Mouse (Mus musculus) left cerebral cortex, postnatal 25 days (tissue): ENCODE measurements around the gene Defb25. TPM values are rescaled to one million over a fixed set of nuclear protein-coding genes. Genes with fewer than 3 reads are reported as not detected.
"Not testable (repeated sequence)": the region's sequence is repeated elsewhere in the genome, so short reads cannot be mapped to it uniquely, and the experiment has no call there.

Source experiments
- DNase-seq, 2 experiments: peaks; one replicate each; pipeline ENCODE4 v3.0.0; 2022; ENCODE audit warnings: low spot score in 2 of 2, mixed read lengths in 1 of 2
- intact Hi-C: fragments of 180-260 bp; cut with DNase I; formaldehyde crosslinking; loops from one replicate; pipeline ENCODE4 v1.15.1; 2025
- total RNA-seq, 2 experiments: library from RNA; stranded (reverse); gene quantifications; 2 replicates each; pipeline ENCODE4 v1.2.3; 2021

Gene Defb25
- not detected for total RNA-seq

DNA sequence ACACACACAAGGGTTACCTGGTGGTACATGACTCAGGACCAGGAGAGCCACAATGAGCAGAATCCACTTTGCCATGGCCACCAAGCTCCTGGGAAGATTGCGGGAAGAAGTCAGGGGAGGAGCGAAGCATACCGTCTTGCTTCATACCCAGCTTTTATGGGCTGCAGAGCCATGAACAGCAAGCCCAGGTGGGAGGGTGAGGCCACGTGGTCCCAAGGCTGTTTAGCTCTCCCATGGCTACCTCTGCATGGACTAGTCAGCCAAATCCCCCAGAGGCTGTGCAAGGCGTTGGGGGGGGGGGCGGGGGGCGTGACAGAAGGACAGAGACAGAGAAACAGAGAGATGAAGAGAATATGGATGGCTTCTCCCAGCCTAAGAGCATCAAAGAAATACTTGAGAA is at the start of gene Defb25:
Gene Defb25 (minus strand): TSS at position 101 of the 400 bp plus-strand sequence.
- no peak for DNase-seq
- intact Hi-C loops: no loop called here

GRCm38 (mm10) chr2:152672166-152672565 is 49.3 kb upstream of the Defb25 start:
- intact Hi-C loops: loop anchor here (5.0 kb wide), 1 partner anchor 260 kb away; no protein-coding TSS in a partner anchor
- DNase-seq: no peak

DNA sequence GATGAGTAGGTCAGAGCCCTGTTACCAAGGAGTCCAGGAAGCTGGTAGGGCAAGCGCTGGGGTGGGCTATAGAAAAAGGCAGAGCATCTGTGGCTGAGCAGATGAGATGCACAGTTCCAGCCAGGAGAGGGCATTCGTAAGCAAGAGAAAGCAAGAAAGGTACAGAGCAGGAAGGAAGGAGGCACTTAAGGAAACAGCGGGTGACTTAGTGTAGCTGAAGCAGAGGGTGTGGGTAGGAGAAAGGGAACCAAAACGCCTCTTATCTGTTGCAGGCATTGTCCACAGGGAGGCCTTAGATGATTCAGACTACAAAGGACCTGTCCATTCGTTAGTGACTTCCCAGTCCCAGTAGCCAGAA is 48.8 kb upstream of the Defb25 start:
- peak; percentile 58 to 77 for DNase-seq
- intact Hi-C loops: loop anchor here (5.0 kb wide), 1 partner anchor 259 kb away; no protein-coding TSS in a partner anchor

DNA sequence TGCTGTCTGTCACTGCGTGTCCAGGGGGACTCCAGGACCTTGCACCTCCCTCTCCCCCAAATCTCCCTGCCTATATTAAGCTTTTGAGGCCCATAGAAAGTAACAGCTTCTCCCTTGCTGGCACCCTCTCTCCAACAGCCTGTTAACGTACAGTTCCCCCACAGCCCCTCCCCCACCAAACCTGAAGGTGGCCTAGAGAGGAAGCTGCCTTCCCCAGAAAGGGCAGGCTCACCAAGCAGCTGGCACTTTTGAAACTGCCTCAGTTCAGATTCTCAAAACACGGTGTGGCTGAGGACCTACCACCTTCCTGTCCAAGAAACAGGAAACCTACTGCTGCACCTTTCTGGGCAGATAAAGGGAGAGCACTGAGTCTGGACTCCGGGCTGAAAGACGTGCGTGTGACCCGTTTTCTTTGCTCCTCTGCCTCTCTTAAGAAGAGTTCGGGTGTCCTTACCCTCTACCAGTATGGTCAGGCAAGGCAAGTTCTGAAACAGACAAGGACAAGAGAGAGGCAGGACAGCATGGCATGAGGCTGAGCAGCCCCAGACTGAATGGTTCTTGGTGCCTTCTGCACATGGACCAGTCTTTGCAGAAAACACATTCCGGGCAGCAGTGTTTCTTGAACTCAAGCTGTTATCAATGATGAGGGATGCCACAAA is 48.3 kb upstream of the Defb25 start:
- no peak for DNase-seq
- intact Hi-C loops: loop anchor here (5.0 kb wide), 1 partner anchor 259 kb away; no protein-coding TSS in a partner anchor

DNA sequence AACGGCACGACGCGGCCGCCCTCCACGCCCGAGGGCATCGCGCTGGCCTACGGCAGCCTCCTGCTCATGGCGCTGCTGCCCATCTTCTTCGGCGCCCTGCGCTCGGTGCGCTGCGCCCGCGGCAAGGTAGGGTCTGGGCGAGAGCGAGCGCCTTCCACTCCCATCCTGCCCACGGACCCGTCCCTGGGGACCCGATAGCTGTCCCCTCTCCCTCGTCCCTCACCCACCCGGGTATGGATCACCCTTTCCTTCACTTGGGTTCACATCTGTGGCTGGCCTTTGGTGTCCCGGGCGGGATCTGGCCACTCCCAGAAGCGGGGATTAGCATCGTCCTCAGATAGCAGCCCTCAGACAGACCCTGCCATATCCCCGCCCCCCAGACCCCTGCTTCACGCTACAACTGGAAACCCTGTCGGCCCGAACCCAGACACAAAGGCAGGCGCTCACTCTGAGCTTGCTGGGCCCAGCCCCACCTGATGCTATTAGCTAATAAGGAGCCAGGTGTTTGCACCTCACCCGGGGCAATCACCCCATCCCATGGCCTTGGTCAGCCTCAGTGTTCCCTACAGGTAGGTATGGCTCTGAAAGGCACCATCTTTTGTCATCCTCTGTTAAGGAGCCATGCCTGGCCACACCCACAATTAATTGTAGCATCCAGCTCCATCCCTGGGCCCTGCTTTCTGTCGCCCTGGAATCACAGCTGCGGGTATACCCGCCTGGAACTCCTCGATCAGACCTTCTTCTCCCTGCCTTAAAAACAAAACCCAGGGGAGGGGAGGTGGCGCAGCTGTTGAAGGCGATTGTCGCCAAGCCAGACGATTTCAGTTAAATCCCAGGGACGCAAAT is 47.0 kb upstream of the Defb25 start:
- intact Hi-C loops: loop anchor here (5.0 kb wide), 1 partner anchor 258 kb away; no protein-coding TSS in a partner anchor
- peak in 1 of 2 experiments; percentile 39 for DNase-seq

GRCm38 (mm10) chr2:152669256-152669638 is 46.4 kb upstream of the Defb25 start, which contains the start of gene H13:
TSS of gene H13 (plus strand) at chr2:152669461.
- intact Hi-C loops: no loop called here

GRCm38 (mm10) chr2:152666191-152666590 is 43.3 kb upstream of the Defb25 start:
- DNase-seq, intact Hi-C loops: not testable (repeated sequence)

More at GRCm38 (mm10) chr2:152669256-152669638, 46.4 kb upstream of the Defb25 start, which contains the start of gene H13:
- DNase-seq: peak; percentile 94 to 95

GRCm38 (mm10) chr2:152661163-152661562 is 38.3 kb upstream of the Defb25 start:
- intact Hi-C loops: no loop called here

GRCm38 (mm10) chr2:152657398-152657797 is 34.5 kb upstream of the Defb25 start:
- intact Hi-C loops: loop anchor here (1.0 kb wide), 1 partner anchor 42 kb away; no protein-coding TSS in a partner anchor

More at GRCm38 (mm10) chr2:152661163-152661562, 38.3 kb upstream of the Defb25 start:
- DNase-seq: no peak

GRCm38 (mm10) chr2:152653874-152654715 is 31.2 kb upstream of the Defb25 start:
- peak; percentile 83 to 93 for DNase-seq
- intact Hi-C loops: no loop called here

More at GRCm38 (mm10) chr2:152657398-152657797, 34.5 kb upstream of the Defb25 start:
- no peak for DNase-seq

DNA sequence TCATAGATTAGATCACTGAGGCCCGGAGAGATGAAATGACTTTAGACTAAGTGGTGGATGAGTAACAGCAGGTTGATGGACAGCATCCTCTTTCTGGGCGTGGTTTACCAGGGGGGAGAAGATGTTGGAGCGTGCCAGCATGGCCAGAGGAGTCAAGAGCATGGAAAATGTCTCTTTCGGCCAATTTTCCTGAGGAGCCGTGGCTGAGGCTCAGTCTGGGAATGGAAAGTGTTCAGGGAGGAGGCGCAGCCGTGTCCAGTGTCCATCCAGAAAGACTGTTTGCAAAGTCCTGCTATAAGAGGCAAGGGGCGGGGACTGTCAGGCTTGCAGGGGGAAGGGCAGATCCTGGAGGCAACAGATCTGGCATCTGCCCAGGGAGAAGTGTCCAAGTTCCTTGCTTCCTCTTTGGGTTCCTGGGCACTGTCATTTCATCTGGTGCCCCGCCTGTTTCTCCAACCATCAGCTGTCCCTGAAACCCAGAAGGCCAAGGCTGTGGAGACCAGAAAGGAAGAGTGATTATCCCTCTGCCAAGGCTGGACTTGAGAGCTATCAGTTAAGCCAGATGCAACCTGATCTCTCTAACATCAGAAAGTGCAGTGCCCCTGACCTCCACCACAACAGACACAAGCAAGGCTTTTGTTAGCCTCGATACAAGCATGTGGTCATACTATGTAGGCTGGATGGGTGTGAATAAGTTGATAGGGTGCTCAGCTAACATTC is 30.2 kb upstream of the Defb25 start:
- intact Hi-C loops: no loop called here
- no peak for DNase-seq

DNA sequence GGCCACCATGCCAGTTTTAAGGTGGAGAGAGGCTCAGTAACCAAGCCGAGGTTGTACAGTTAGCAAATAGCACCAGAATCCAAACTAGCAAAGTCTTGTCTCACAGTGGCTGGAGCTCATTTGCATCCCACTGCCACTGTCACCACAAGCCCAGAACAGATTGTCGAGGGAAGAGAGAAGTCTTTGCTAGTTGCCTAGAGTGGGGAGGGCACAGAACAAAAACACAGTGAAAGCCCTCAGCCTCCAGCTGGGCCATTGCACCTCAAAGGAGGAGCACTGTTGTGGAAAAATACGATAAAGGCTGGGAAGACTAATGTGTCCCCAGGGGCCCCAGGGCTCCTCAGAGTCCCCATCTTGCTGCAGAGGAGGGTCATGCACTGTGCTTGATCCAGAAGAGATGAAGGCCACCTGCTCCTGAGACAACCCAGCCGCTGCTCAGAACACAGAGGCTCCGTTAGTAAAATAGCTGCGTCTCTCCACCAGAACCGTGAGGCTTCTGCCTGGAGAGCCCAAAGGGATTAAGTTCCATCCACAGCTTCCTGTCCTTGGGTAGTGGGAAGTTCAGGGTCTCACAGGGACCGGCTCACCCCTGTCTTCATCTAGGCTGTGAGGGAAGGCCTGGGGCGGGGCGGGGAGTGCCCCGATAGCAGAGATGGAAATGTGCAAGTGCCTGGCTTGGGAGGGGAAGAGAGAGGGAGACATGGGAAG is 16.7 kb upstream of the Defb25 start:
- no peak for DNase-seq
- intact Hi-C loops: no loop called here

GRCm38 (mm10) chr2:152638865-152639264 is 16.0 kb upstream of the Defb25 start:
- intact Hi-C loops: no loop called here

GRCm38 (mm10) chr2:152637381-152637780 is 14.5 kb upstream of the Defb25 start:
- intact Hi-C loops: no loop called here
- DNase-seq: no peak

More at GRCm38 (mm10) chr2:152638865-152639264, 16.0 kb upstream of the Defb25 start:
- no peak for DNase-seq

DNA sequence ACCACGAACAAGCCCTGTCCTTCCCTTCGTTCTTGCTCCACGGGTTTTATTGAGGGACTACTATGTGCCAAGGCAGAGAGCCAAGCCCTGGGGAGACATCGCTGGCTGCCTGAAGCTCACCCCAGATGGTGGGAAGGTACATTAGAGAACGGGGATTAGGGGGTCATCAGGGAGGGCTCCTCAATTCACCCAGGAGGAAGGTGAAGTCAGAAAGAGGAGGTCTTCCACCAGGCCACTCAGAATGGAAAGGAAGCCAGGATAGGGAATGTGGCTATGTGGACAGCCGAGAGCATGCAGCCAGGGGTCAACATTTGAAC is 14.1 kb upstream of the Defb25 start:
- intact Hi-C loops: no loop called here
- no peak for DNase-seq

GRCm38 (mm10) chr2:152636246-152637005 is 13.6 kb upstream of the Defb25 start:
- no peak for DNase-seq
- intact Hi-C loops: no loop called here

- no peak for DNase-seq
These were observed 11.5 kb upstream of the Defb25 start for GRCm38 (mm10) chr2:152634311-152634710.

DNA sequence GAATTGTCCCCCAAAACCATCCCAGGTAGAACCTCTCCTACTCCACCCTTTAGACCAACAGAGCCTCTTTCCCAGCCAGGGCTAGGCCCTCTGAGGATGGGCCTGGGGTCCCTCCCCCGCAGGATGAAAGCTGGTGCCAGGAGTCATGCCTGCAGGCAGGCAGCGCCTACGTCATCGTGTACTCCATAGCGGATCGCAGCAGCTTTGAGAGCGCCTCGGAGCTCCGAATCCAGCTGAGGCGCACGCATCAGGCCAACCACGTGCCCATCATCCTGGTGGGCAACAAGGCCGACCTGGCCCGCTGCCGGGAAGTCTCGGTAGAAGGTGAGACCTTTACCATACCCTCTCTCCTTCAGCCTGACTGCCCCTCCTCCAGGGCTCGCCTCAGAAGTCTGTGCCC is 10.5 kb upstream of the Defb25 start:
- intact Hi-C loops: no loop called here
- no peak for DNase-seq

More at GRCm38 (mm10) chr2:152634311-152634710, 11.5 kb upstream of the Defb25 start:
- intact Hi-C loops: no loop called here
